Mouse (Mus musculus) layer of hippocampus, adult 18-20 months (tissue): ENCODE results near the gene Ambp. TPM values are rescaled to one million over a fixed set of nuclear protein-coding genes. Genes with fewer than 3 reads are reported as not detected.

Experiments used
- DNase-seq, 2 experiments: peaks; one replicate each; pipeline ENCODE4 v3.0.0; 2022; ENCODE audit warnings: low spot score in 2 of 2
- long read RNA-seq: library from polyadenylated mRNA; stranded (forward); transcript quantifications from one replicate; pipeline ENCODE4 v2.0.0, GENCODE M21; 2021
- total RNA-seq, 2 experiments: library from RNA; stranded (reverse); gene quantifications; 2 replicates each; pipeline ENCODE4 v1.2.3; 2021

The Ambp gene
- total RNA-seq: not detected
- long read RNA-seq: 0 reads

GRCm38 (mm10) chr4:63154699-63155098, at the start of gene Ambp:
Gene Ambp (minus strand): TSS chr4:63154799.
- DNase-seq: no peak

GRCm38 (mm10) chr4:63203874-63204273, 49.3 kb upstream of the Ambp start:
- no peak for DNase-seq

- no peak for DNase-seq
These were observed 44.8 kb upstream of the Ambp start for GRCm38 (mm10) chr4:63199366-63199765.

GRCm38 (mm10) chr4:63194366-63194765, 39.8 kb upstream of the Ambp start:
- DNase-seq: no peak

GRCm38 (mm10) chr4:63191641-63192040, 37.0 kb upstream of the Ambp start:
- DNase-seq: no peak

DNA sequence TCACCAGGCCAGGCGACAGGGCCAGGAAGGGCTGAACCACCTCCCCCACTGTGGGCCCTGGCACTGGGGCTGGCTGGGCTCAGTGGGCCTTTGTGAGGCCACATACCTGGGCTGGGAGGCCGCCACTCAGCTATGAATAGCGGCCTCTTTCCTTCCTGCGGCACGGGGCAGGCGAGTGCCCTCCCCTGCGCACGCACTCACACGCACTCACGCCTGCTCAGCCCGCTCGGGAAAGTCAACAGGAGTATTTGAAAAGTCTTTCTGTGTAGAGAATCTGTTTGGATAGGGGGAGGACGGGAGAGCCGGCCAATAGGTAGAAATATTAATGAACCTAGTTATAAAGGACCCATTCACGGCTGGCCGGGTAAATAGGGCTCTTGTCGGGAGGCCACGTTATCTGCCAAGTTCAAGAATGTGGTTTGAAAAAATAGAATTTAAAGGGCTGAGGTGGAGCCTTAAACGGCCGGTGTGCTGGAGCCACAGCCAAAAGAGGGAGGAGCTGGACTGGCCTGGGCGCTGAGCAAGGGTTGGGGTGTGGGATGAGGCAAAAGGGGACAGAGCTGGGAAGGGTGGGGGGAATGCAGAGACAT, 31.8 kb upstream of the Ambp start:
- DNase-seq: no peak

DNA sequence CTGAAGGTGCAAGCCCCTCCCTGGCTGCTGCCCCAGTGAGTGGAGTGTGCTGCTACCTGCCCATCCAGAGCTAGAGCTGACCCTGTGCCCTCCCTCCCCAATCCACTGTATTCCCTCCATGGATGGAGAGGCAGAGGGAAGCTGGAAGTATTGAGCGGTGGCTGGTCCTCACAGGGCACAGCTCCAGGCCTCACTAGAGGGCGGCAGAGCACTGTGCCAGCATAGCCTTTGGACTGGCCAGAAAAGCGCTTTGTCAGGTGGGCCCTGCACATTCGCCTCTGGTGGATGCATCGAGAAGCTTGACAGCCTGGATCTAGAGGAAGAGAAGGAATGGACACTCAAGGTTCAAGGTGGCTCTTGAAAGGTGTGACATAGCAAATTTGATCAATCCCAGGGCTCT, 27.0 kb upstream of the Ambp start:
- DNase-seq: peak in 1 of 2 experiments; percentile 63

DNA sequence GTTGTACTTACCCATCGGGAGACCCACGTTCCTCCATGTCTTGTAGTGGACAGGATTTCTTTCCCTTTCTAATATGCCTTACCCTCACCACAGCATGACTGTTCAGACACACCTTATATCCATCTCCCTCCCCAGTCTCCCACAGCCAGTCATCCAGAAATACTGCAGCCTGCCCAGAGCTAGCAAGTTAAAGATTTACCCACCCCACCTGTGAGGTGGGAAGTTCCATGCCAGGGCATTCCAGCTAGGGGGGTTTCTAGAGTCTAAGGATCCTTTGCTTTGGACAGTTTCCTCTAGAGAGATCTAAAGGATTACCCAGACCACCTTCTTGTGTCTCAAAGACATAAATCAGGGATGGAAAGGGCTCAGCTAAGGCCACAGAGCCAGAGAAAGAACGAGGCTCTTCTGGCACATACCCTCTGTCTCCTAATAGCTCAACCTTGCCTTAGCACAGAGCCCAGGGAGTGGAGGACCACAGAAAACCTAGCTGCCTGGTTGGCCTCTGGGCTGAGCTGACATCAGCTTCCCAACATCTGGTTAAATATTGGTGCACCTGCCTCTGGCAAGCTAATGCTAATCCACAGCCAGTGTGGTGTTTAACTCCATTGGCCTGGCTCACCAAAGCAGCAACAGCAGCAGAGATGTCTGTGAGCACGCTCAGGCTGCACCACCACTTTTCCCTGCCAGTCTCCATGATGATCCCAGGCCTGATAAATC, 17.5 kb upstream of the Ambp start, which contains the start of gene Kif12:
Gene Kif12 (minus strand): TSS at position 163 of the 717 bp plus-strand sequence.
- no peak for DNase-seq

DNA sequence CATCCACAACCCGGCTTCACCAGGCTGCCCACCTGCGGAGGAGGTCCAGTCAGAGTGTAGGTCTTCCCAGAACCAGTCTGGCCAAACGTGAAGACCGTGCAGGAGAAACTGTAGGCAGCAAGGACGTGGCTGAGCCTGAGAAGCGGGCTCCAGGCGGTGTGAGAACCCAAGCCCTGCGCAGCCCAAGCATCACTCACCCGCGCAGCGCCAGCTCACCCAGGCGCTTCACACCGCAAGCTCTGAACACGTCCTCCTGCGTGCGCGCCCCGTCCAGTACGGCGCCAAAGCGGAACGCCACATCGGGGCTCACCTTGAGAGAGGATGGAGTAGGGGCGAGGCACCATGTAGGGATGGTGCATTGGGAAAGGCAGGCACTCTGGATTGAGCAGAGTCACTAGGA, 16.5 kb upstream of the Ambp start:
- DNase-seq: no peak

DNA sequence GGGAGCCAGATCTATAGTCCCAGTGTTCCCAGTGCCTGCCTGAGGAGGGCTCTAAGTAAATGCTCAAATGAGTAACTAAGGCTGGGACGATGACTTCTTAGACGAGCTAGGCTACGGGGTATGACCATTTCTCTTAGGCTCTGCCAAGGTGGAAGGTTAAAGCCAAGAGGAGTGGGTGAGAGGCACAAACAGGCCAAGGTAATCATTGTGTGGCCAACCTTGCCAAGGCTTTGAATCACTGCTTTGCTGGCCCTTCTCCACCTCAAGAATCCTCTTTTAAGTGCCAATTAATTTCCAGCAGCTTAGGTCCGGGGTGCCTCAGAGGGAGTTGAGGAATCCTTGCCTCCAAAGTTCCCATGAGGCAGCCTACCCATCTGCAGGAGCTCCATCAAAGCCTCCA, 15.5 kb upstream of the Ambp start:
- no peak for DNase-seq

GRCm38 (mm10) chr4:63166323-63166722, 11.7 kb upstream of the Ambp start:
- no peak for DNase-seq

GRCm38 (mm10) chr4:63165636-63166035, 11.0 kb upstream of the Ambp start:
- DNase-seq: no peak

- DNase-seq: peak; percentile 70 to 87
These were observed 4.5 kb upstream of the Ambp start for GRCm38 (mm10) chr4:63158961-63159592.

DNA sequence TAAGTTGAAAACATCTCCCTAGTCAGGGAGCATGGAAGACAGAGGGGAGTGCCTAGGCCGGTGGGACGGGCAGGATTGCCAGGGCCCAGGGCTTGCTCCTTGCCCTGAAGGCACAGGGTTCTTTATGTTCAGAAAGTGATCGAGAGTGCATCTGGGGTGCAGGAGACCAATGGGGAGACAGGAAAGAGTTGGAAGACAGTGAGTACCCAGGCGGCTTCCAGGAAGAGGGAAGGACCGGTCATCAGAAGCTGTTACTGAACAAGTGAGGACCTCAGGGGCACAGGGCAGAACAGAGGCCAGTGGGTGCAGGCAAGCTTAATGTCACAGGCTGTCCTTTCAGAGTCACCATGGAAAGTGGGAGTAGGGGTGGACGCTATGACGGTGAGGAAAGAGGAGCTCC, 3.6 kb upstream of the Ambp start:
- DNase-seq: no peak

GRCm38 (mm10) chr4:63156726-63157634, 2.4 kb upstream of the Ambp start:
- no peak for DNase-seq

DNA sequence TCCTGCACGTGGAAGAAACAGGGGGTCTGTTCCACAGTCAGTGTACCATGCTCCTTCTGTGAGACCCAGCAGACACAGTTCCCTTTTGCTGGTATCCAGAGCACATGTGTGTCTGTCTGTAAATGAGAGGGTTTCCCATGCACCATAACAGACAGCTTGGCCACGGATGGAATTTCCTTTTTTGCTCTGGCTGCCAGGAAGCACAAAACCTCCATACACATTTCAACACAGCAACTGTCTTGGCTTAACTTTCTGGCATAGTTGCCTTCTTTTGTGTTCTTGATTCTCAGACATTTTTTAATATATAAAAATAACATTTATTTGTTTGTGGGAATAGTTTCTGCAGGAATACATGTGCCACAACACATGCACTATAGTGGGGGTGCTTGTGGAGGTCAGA, 997 bp upstream of the Ambp start:
- DNase-seq: no peak

- no peak for DNase-seq
These were observed 571 bp downstream of the Ambp start for GRCm38 (mm10) chr4:63154028-63154427.

DNA sequence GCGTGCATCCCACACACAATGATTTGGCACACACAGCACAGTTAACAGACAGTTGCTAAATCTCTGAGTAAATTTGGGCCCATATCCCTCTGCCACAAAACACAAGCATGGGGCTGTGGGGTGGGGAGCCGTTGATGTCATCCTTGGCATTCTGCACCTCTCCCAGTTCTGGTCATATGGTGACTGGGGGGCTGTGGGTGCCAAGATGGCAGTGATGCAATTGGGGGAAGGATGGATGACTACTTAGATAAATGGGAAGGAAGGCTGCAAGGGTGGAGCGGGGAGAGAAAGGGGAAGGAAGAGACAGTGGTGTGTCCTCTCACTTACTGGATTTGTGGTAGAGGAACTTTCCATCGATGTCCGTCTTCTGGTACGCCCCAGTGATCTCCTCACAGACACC, 3.5 kb downstream of the Ambp start:
- peak; percentile 17 to 30 for DNase-seq

GRCm38 (mm10) chr4:63147268-63147667, 7.3 kb downstream of the Ambp start:
- DNase-seq: no peak

DNA sequence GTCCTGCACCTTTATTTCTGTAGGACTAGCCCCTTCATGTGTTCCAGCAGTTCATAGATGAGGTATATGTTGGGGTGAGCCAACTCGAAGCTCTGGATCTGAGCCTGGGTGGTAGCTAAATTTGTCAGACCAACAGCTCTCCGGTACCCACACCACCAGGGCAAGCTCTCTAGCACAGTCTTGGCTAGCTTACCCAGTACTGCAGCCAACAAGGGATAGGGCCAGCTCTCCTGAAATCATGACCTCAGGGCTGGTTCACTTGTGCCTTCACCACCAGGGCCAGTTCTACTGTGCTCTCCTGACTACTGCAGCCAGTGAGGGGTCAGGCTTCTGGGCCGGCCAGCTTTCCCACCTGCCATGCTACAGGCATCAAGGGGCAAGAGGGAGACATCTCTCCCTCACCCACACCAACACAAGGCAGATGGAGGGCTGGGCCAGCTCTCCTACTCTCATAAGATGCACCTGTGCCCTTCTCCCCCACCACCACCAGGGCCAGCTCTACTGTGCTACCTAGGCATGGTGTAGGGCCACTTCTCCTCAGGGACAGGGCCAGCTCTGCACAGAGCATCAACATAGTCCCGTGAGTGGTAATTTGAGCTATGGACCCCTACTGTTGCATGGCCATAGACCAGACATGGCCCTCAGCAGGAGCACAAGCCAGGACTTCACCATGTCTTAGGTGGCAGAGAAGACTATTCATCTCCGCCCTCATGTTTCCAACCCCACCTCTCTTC, 24.5 kb downstream of the Ambp start:
- no peak for DNase-seq
